8 mouse cellular contexts compared by ENCODE assay signal in genomic region chr14:74847311-74848133, GRCm38 (mm10).
DNase-seq lines count a peak whose midpoint lies in the region; ATAC-seq lines count a peak whose summit lies in the region.

No protein-coding gene starts in this region.

- H3K4me2 ChIP-seq in heart, embryonic 13.5 days = peak overlapping the region; percentile 30; the same call in 1 of the 2 replicates
- H3K4me2 ChIP-seq in lung, embryonic 15.5 days = no peak overlapping the region

- no peak for ATAC-seq in heart, embryonic 13.5 days (ENCODE audit: extremely low read depth, insufficient number of reproducible peaks, low FRiP score, low TSS enrichment)
- ATAC-seq in lung, embryonic 15.5 days (ENCODE audit: borderline replicate concordance, extremely low read depth, low FRiP score, low TSS enrichment) = no peak; the same call in 1 of the 2 replicates

- peak overlapping the region; percentile 91 for H3K27ac ChIP-seq in heart, embryonic 13.5 days (replicated peaks)
- peak overlapping the region; percentile 86 for H3K27ac ChIP-seq in lung, embryonic 15.5 days

- H3K9ac ChIP-seq in heart, embryonic 13.5 days = no peak overlapping the region
- no peak overlapping the region for H3K9ac ChIP-seq in lung, embryonic 15.5 days

- H3K27me3 ChIP-seq in heart, embryonic 13.5 days (replicated peaks) = no peaks in the 10 kb centered on the region
- H3K27me3 ChIP-seq in lung, embryonic 15.5 days = no peaks in the 10 kb centered on the region

- no peak for DNase-seq in heart, adult 8-10 months (ENCODE audit: low spot score)
- peak; percentile 96 for DNase-seq in induced T-regulatory cell, adult 2 months (ENCODE audit: low read depth)
- DNase-seq in thymus, adult 18-20 months = peak; percentile 59 to 79
- no peak for DNase-seq in layer of hippocampus, postnatal 36 days
- no peak for DNase-seq in cerebellum, adult 11 months
- no peak for DNase-seq in cerebellum, adult 8-10 months

- WGBS in heart, embryonic 13.5 days = 66% methylated on average over 14 of the region's 14 CpGs
- 57% methylated on average over 14 of the region's 14 CpGs for WGBS in lung, embryonic 15.5 days

- no peak overlapping the region for H3K4me3 ChIP-seq in heart, embryonic 13.5 days
- H3K4me3 ChIP-seq in lung, embryonic 15.5 days = no peak overlapping the region

- peaks cover 67% of the 10 kb centered on the region for H3K4me1 ChIP-seq in heart, embryonic 13.5 days
- H3K4me1 ChIP-seq in lung, embryonic 15.5 days = peaks cover 59% of the 10 kb centered on the region

- no peaks in the 10 kb centered on the region for H3K9me3 ChIP-seq in heart, embryonic 13.5 days
- no peaks in the 10 kb centered on the region for H3K9me3 ChIP-seq in lung, embryonic 15.5 days

- H3K36me3 ChIP-seq in heart, embryonic 13.5 days = no peaks in the 10 kb centered on the region
- H3K36me3 ChIP-seq in lung, embryonic 15.5 days = no peaks in the 10 kb centered on the region

Comparison
In these comparisons a context has a peak if more than half of its experiments do, and no peak if none do; other contexts are left out.
1. DNase-seq: peak in induced T-regulatory cell, adult 2 months (single experiment) and thymus, adult 18-20 months (2 of 2); none in heart, adult 8-10 months (single experiment), layer of hippocampus, postnatal 36 days (0 of 2), cerebellum, adult 11 months (single experiment) and cerebellum, adult 8-10 months (single experiment).